Mouse (Mus musculus): Measurements from ENCODE around the gene Rapgef1. TPM values are rescaled to one million over a fixed set of nuclear protein-coding genes. Genes with fewer than 3 reads are reported as not detected.
A peak's percentile ranks its signal among the peaks of the same experiment; 100 is the strongest.

Rapgef1 gene
- polyA plus RNA-seq, 2 experiments: 20.8 to 51.1 TPM

GRCm38 (mm10) chr2:29668011-29668691 is 48.6 kb downstream of the Rapgef1 start:
- 75% methylated on average over 7 of the region's 7 CpGs for WGBS

GRCm38 (mm10) chr2:29668963-29669362 is 49.4 kb downstream of the Rapgef1 start:
- ATAC-seq (ENCODE audit: low FRiP score, low read depth) (no peak), DNase-seq (ENCODE audit: low spot score) (no peak)
- Histone ChIP-seq H3K4me1 (ENCODE audit: control insufficient read depth, insufficient read depth, low read length) (peaks cover 15% of the 10 kb centered on the region), H3K4me3 (replicated peaks; ENCODE audit: low read length) (no peak overlapping the region), H3K9ac (ENCODE audit: low read depth, low read length, severe bottlenecking) (no peak overlapping the region), H3K27me3 (ENCODE audit: control insufficient read depth, insufficient read depth, low read length) (no peaks in the 10 kb centered on the region), H3K27ac (replicated peaks; ENCODE audit: low read depth, low read length) (no peak overlapping the region), H3K36me3 (ENCODE audit: control insufficient read depth, insufficient read depth, low read length) (no peaks in the 10 kb centered on the region), H3K4me2 (replicated peaks; ENCODE audit: low read depth, low read length, severe bottlenecking) (no peak overlapping the region), H3K9me3 (ENCODE audit: control insufficient read depth, low read length) (no peaks in the 10 kb centered on the region)
- WGBS: 87% methylated on average over 4 of the region's 4 CpGs
- TF ChIP-seq POLR2A (IDR thresholded peaks at IDR 0.05; ENCODE audit: borderline replicate concordance, extremely low read depth, insufficient read depth, insufficient read length): no peak

More at GRCm38 (mm10) chr2:29668011-29668691, 48.6 kb downstream of the Rapgef1 start:
- Histone ChIP-seq H3K4me3 (replicated peaks; ENCODE audit: low read length) (no peak overlapping the region), H3K9me3 (ENCODE audit: control insufficient read depth, low read length) (no peaks in the 10 kb centered on the region), H3K36me3 (ENCODE audit: control insufficient read depth, insufficient read depth, low read length) (no peaks in the 10 kb centered on the region), H3K4me1 (ENCODE audit: control insufficient read depth, insufficient read depth, low read length) (peaks cover 20% of the 10 kb centered on the region), H3K27ac (replicated peaks; ENCODE audit: low read depth, low read length) (no peak overlapping the region), H3K27me3 (ENCODE audit: control insufficient read depth, insufficient read depth, low read length) (no peaks in the 10 kb centered on the region), H3K9ac (ENCODE audit: low read depth, low read length, severe bottlenecking) (no peak overlapping the region), H3K4me2 (replicated peaks; ENCODE audit: low read depth, low read length, severe bottlenecking) (no peak overlapping the region)
- ATAC-seq (ENCODE audit: low FRiP score, low read depth) (no peak), DNase-seq (ENCODE audit: low spot score) (peak; percentile 12)
- TF ChIP-seq POLR2A (IDR thresholded peaks at IDR 0.05; ENCODE audit: borderline replicate concordance, extremely low read depth, insufficient read depth, insufficient read length): no peak

- ATAC-seq (ENCODE audit: low FRiP score, low read depth): no peak
- H3K27ac ChIP-seq (replicated peaks; ENCODE audit: low read depth, low read length): no peak overlapping the region
- DNase-seq (ENCODE audit: low spot score): no peak
These were observed 50.2 kb downstream of the Rapgef1 start for GRCm38 (mm10) chr2:29669711-29670110.

GRCm38 (mm10) chr2:29670231-29670991 is 50.9 kb downstream of the Rapgef1 start:
- H3K9ac ChIP-seq (ENCODE audit: low read depth, low read length, severe bottlenecking): peak overlapping the region; percentile 12; the same call in 1 of the 2 replicates
- ATAC-seq (ENCODE audit: low FRiP score, low read depth) (0 out of 2 replicates have a peak, but pooled peaks have one; percentile 23), DNase-seq (ENCODE audit: low spot score) (peak; percentile 81)
- H3K9me3 ChIP-seq (ENCODE audit: control insufficient read depth, low read length): no peaks in the 10 kb centered on the region
- peak overlapping the region; percentile 9; the same call in 1 of the 2 replicates for H3K27ac ChIP-seq (replicated peaks; ENCODE audit: low read depth, low read length)
- no peak overlapping the region for H3K4me2 ChIP-seq (replicated peaks; ENCODE audit: low read depth, low read length, severe bottlenecking)
- no peaks in the 10 kb centered on the region for H3K27me3 ChIP-seq (ENCODE audit: control insufficient read depth, insufficient read depth, low read length)
- no peak for TF ChIP-seq POLR2A (IDR thresholded peaks at IDR 0.05; ENCODE audit: borderline replicate concordance, extremely low read depth, insufficient read depth, insufficient read length)
- 57% methylated on average over 9 of the region's 9 CpGs for WGBS
- no peak overlapping the region for H3K4me3 ChIP-seq (replicated peaks; ENCODE audit: low read length)
- no peaks in the 10 kb centered on the region for H3K36me3 ChIP-seq (ENCODE audit: control insufficient read depth, insufficient read depth, low read length)
- peaks cover 15% of the 10 kb centered on the region for H3K4me1 ChIP-seq (ENCODE audit: control insufficient read depth, insufficient read depth, low read length)

More at GRCm38 (mm10) chr2:29669711-29670110, 50.2 kb downstream of the Rapgef1 start:
- Histone ChIP-seq H3K4me1 (ENCODE audit: control insufficient read depth, insufficient read depth, low read length) (peaks cover 15% of the 10 kb centered on the region), H3K9me3 (ENCODE audit: control insufficient read depth, low read length) (no peaks in the 10 kb centered on the region), H3K36me3 (ENCODE audit: control insufficient read depth, insufficient read depth, low read length) (no peaks in the 10 kb centered on the region), H3K27me3 (ENCODE audit: control insufficient read depth, insufficient read depth, low read length) (no peaks in the 10 kb centered on the region), H3K4me2 (replicated peaks; ENCODE audit: low read depth, low read length, severe bottlenecking) (no peak overlapping the region), H3K4me3 (replicated peaks; ENCODE audit: low read length) (no peak overlapping the region), H3K9ac (ENCODE audit: low read depth, low read length, severe bottlenecking) (no peak overlapping the region)
- no peak for TF ChIP-seq POLR2A (IDR thresholded peaks at IDR 0.05; ENCODE audit: borderline replicate concordance, extremely low read depth, insufficient read depth, insufficient read length)

GRCm38 (mm10) chr2:29671374-29671773 is 51.9 kb downstream of the Rapgef1 start:
- no peak for TF ChIP-seq POLR2A (IDR thresholded peaks at IDR 0.05; ENCODE audit: borderline replicate concordance, extremely low read depth, insufficient read depth, insufficient read length)
- H3K4me3 ChIP-seq (replicated peaks; ENCODE audit: low read length): no peak overlapping the region
- peak; percentile 35 for DNase-seq (ENCODE audit: low spot score)
- no peak overlapping the region for H3K4me2 ChIP-seq (replicated peaks; ENCODE audit: low read depth, low read length, severe bottlenecking)
- no peak overlapping the region for H3K9ac ChIP-seq (ENCODE audit: low read depth, low read length, severe bottlenecking)
- H3K27me3 ChIP-seq (ENCODE audit: control insufficient read depth, insufficient read depth, low read length): no peaks in the 10 kb centered on the region
- WGBS: 78% methylated on average over 4 of the region's 4 CpGs
- no peak for ATAC-seq (ENCODE audit: low FRiP score, low read depth)
- H3K9me3 ChIP-seq (ENCODE audit: control insufficient read depth, low read length): no peaks in the 10 kb centered on the region
- no peaks in the 10 kb centered on the region for H3K36me3 ChIP-seq (ENCODE audit: control insufficient read depth, insufficient read depth, low read length)
- H3K4me1 ChIP-seq (ENCODE audit: control insufficient read depth, insufficient read depth, low read length): peaks cover 10% of the 10 kb centered on the region
- no peak overlapping the region for H3K27ac ChIP-seq (replicated peaks; ENCODE audit: low read depth, low read length)
